Mouse (Mus musculus) granulocyte monocyte progenitor cell, adult 5-6 weeks (primary cell): ENCODE measurements around the gene Misp. TPM values are rescaled to one million over a fixed set of nuclear protein-coding genes. Genes with fewer than 3 reads are reported as not detected.

Source experiments
- ATAC-seq: replicated peaks from 2 replicates; pipeline ENCODE4 v1.8.0; 2016; ENCODE audit warnings: mild to moderate bottlenecking, moderate TSS enrichment, inconsistent platforms; ENCODE audit not compliant: poor library complexity, severe bottlenecking
- total RNA-seq, 2 experiments: library from RNA; stranded (forward) in 1 of 2; stranded (reverse) in 1 of 2; fragments of 200-712, 200-1000 nt in 1 of 2; fragments of >200 nt in 1 of 2; fragmentation: Nextera tagmentation in 1 of 2; gene quantifications; 2 replicates each; pipeline ENCODE4 v1.2.3; 2014 to 2017

The Misp gene
- total RNA-seq, 2 experiments from 2014 or later = not detected

GRCm38 (mm10) chr10:79793738-79794490 is 26.9 kb upstream of the Misp start:
- ATAC-seq = no peak

GRCm38 (mm10) chr10:79794491-79794931 is 26.3 kb upstream of the Misp start:
- no peak for ATAC-seq

GRCm38 (mm10) chr10:79795905-79796304 is 24.9 kb upstream of the Misp start:
- ATAC-seq = no peak

GRCm38 (mm10) chr10:79797326-79797725 is 23.5 kb upstream of the Misp start:
- ATAC-seq = no peak

GRCm38 (mm10) chr10:79798289-79798928 is 22.4 kb upstream of the Misp start:
- ATAC-seq = peak; percentile 84

- no peak for ATAC-seq
Measured at GRCm38 (mm10) chr10:79800508-79800907, 20.3 kb upstream of the Misp start.

GRCm38 (mm10) chr10:79801837-79802236 is 19.0 kb upstream of the Misp start:
- no peak for ATAC-seq

- peak; percentile 47; the same call in 1 of the 2 replicates for ATAC-seq
Measured at GRCm38 (mm10) chr10:79802331-79802971, 18.3 kb upstream of the Misp start.

- ATAC-seq = no peak
Measured at GRCm38 (mm10) chr10:79803716-79804323, 17.0 kb upstream of the Misp start.

GRCm38 (mm10) chr10:79805636-79806035 is 15.2 kb upstream of the Misp start:
- no peak for ATAC-seq

- no peak for ATAC-seq
Measured at GRCm38 (mm10) chr10:79806331-79806730, 14.5 kb upstream of the Misp start.

- 0 out of 2 replicates have a peak, but pooled peaks have one; percentile 44 for ATAC-seq
Measured at GRCm38 (mm10) chr10:79806972-79807371, 13.8 kb upstream of the Misp start.

- no peak for ATAC-seq
Measured at GRCm38 (mm10) chr10:79807826-79808225, 13.0 kb upstream of the Misp start.

- no peak for ATAC-seq
Measured at GRCm38 (mm10) chr10:79808728-79809127, 12.1 kb upstream of the Misp start.

GRCm38 (mm10) chr10:79811736-79812637 is 8.8 kb upstream of the Misp start:
- peak; percentile 91 for ATAC-seq

- ATAC-seq = no peak
Measured at GRCm38 (mm10) chr10:79814271-79814842, 6.4 kb upstream of the Misp start.

- no peak for ATAC-seq
Measured at GRCm38 (mm10) chr10:79815671-79816494, 4.9 kb upstream of the Misp start.

- no peak for ATAC-seq
Measured at GRCm38 (mm10) chr10:79817111-79817510, 3.7 kb upstream of the Misp start.

- no peak for ATAC-seq
Measured at GRCm38 (mm10) chr10:79818225-79818624, 2.6 kb upstream of the Misp start.
